Mouse (Mus musculus) cortical plate, adult 2 months (tissue): ENCODE data around the gene Adamts6.

Experiments used
- CTCF ChIP-seq: fragments of 200-500 bp; IDR thresholded peaks from 2 replicates; pipeline ENCODE4 v1.5.1; 2011; ENCODE audit warnings: mild to moderate bottlenecking, control low read depth, low read length; ENCODE audit not compliant: insufficient read depth; ENCODE audit errors: extremely low read depth
- POLR2A ChIP-seq: fragments of 200-500 bp; IDR thresholded peaks from 2 replicates; pipeline ENCODE4 v1.6.1; 2011; ENCODE audit warnings: mild to moderate bottlenecking, low read length, control low read depth; ENCODE audit not compliant: insufficient read depth; ENCODE audit errors: extremely low read depth

DNA sequence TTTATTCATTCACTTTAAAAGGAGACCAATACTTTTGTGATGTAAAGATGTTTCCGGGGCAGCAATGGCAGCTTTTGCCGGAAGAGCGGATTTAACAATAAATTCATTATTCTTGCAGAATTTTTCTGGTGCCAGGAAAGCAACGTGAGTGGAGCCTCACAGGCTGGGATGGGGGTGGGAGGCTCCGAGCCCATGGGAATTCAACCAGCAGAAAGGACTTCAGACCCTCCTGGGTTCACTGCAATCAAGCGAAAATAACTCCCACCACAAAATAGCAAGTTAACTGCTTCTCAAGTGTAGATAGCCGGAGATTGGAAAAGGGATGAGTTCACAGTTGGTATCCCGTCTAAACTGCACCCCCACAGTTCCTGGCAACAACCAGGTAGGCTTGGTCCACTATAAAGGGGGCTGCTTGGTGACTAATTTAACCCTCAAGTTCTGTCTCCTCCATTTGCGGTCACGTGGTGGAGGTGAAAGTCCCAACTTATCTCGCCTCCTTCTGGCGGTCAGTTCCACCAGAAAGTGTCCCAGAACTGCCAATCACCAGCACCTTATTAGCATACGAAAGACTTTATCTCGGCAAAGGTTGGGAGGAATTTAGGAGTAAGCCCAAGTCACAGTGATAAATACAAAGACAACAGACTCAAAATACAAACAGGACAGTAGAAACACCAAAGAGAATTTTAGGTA is 231.5 kb downstream of the Adamts6 start:
- TF ChIP-seq CTCF (no peak), POLR2A (no peak)
